Comparison of ENCODE assay signal across 8 mouse cellular contexts in genomic region chr7:126501684-126502022, GRCm38 (mm10). TPM values are rescaled to one million over a fixed set of nuclear protein-coding genes. Genes with fewer than 3 reads are reported as not detected.
DNase-seq lines count a peak whose midpoint lies in the region; ATAC-seq and TF ChIP-seq lines count a peak whose summit lies in the region.

No protein-coding gene starts in this region.

- H3K9ac ChIP-seq in forebrain, embryonic 11.5 days (ENCODE audit: low read length) = peak overlapping the region; percentile 100
- H3K9ac ChIP-seq in liver, embryonic 12.5 days = peak overlapping the region; percentile 100

- DNase-seq in heart, embryonic 10.5 days (ENCODE audit: low spot score) = peak; percentile 75
- no peak for DNase-seq in heart, adult 18-20 months
- DNase-seq in forebrain, embryonic 11.5 days (ENCODE audit: low spot score) = no peak
- no peak for DNase-seq in adrenal gland, postnatal 36 days
- DNase-seq in spleen, postnatal 10 days (ENCODE audit: low spot score in 2 of 2) = no peak

- no peak for TF ChIP-seq CTCF in C2C12 (IDR thresholded peaks at IDR 0.05; ENCODE audit: control insufficient read depth, insufficient read depth, insufficient read length)

- no peaks in the 10 kb centered on the region for H3K9me3 ChIP-seq in heart, embryonic 10.5 days
- no peaks in the 10 kb centered on the region for H3K9me3 ChIP-seq in forebrain, embryonic 11.5 days (ENCODE audit: control insufficient read depth, low read length)
- no peaks in the 10 kb centered on the region for H3K9me3 ChIP-seq in liver, embryonic 12.5 days (replicated peaks)

- H3K79me3 ChIP-seq in C2C12 (ENCODE audit: low read depth) = peaks cover 35% of the 10 kb centered on the region

- H3K79me2 ChIP-seq in C2C12 (ENCODE audit: control insufficient read depth, insufficient read depth) = peaks cover 58% of the 10 kb centered on the region

- H3K4me1 ChIP-seq in heart, embryonic 10.5 days = peaks cover 11% of the 10 kb centered on the region; the same call in 1 of the 2 replicates
- H3K4me1 ChIP-seq in forebrain, embryonic 11.5 days (replicated peaks; ENCODE audit: control insufficient read depth, insufficient read depth, low read length) = peaks cover 3% of the 10 kb centered on the region; the same call in 1 of the 2 replicates
- H3K4me1 ChIP-seq in liver, embryonic 12.5 days = peaks cover 41% of the 10 kb centered on the region

- H3K4me2 ChIP-seq in forebrain, embryonic 11.5 days (ENCODE audit: low read depth, low read length, severe bottlenecking) = peak overlapping the region; percentile 82
- H3K4me2 ChIP-seq in liver, embryonic 12.5 days = peak overlapping the region; percentile 84

- H3ac ChIP-seq in C2C12 (ENCODE audit: control insufficient read depth, insufficient read length, low read depth) = peak overlapping the region; percentile 77

- H3K4me3 ChIP-seq in heart, embryonic 10.5 days = peak overlapping the region; percentile 100
- H3K4me3 ChIP-seq in C2C12 (ENCODE audit: insufficient read depth, poor library complexity, severe bottlenecking) = peak overlapping the region; percentile 96
- peak overlapping the region; percentile 100 for H3K4me3 ChIP-seq in forebrain, embryonic 11.5 days (ENCODE audit: low read depth, low read length)
- H3K4me3 ChIP-seq in liver, embryonic 12.5 days = peak overlapping the region; percentile 100

- no peaks in the 10 kb centered on the region for H3K27me3 ChIP-seq in heart, embryonic 10.5 days (ENCODE audit: insufficient read depth, poor library complexity, severe bottlenecking)
- H3K27me3 ChIP-seq in C2C12 (ENCODE audit: control insufficient read depth, insufficient read depth, insufficient read length) = no peaks in the 10 kb centered on the region
- no peaks in the 10 kb centered on the region for H3K27me3 ChIP-seq in forebrain, embryonic 11.5 days (ENCODE audit: control insufficient read depth, insufficient read depth, low read length)
- H3K27me3 ChIP-seq in liver, embryonic 12.5 days (replicated peaks) = no peaks in the 10 kb centered on the region

- H3K27ac ChIP-seq in heart, embryonic 10.5 days = peak overlapping the region; percentile 100
- peak overlapping the region; percentile 94 for H3K27ac ChIP-seq in forebrain, embryonic 11.5 days (ENCODE audit: low read depth, low read length)
- H3K27ac ChIP-seq in liver, embryonic 12.5 days = peak overlapping the region; percentile 100

- peaks cover 46% of the 10 kb centered on the region for H3K36me3 ChIP-seq in heart, embryonic 10.5 days
- peaks cover 46% of the 10 kb centered on the region for H3K36me3 ChIP-seq in C2C12 (ENCODE audit: control insufficient read depth, insufficient read depth)
- H3K36me3 ChIP-seq in forebrain, embryonic 11.5 days (ENCODE audit: control insufficient read depth, insufficient read depth, low read length) = peaks cover 31% of the 10 kb centered on the region
- peaks cover 47% of the 10 kb centered on the region for H3K36me3 ChIP-seq in liver, embryonic 12.5 days

- ATAC-seq in forebrain, embryonic 11.5 days (replicated peaks; ENCODE audit: low FRiP score) = peak; percentile 0; the same call in 1 of the 2 replicates
- no peak for ATAC-seq in liver, embryonic 12.5 days
- ATAC-seq in frontal cortex, adult (ENCODE audit: low TSS enrichment) = no peak

- WGBS in heart, embryonic 10.5 days = 5% methylated on average over 9 of the region's 9 CpGs
- WGBS in forebrain, embryonic 11.5 days = 5% methylated on average over 9 of the region's 9 CpGs
- WGBS in liver, embryonic 12.5 days (ENCODE audit: insufficient replicate concordance) = 3% methylated on average over 9 of the region's 9 CpGs

TF ChIP-seq in C2C12, 6 proteins besides CTCF, POLR2A, EP300 and RAD21:
- TF ChIP-seq MYOD1 (IDR thresholded peaks at IDR 0.05; ENCODE audit: control insufficient read depth, insufficient read length, low read depth) (no peak), USF1 (IDR thresholded peaks at IDR 0.05; ENCODE audit: low read depth) (no peak), MYOG (IDR thresholded peaks at IDR 0.05; ENCODE audit: control insufficient read depth, extremely low read depth, insufficient read length) (no peak), FOSL1 (IDR thresholded peaks at IDR 0.05; ENCODE audit: insufficient read depth, low read length, poor library complexity, severe bottlenecking) (no peak), CEBPB (IDR thresholded peaks at IDR 0.05; ENCODE audit: low read depth) (no peak), MAX (IDR thresholded peaks at IDR 0.05) (no peak)
TF ChIP-seq in C2C12: peak in this region for 0.

RNA-seq across cellular contexts. Expression of gene Atxn2l, which starts 1.6 kb away (rescaled TPM):
- 43.6 and 52.3 TPM in 2 replicates for polyA plus RNA-seq in heart, embryonic 10.5 days (2016; fragmentation: Nextera tagmentation; extraction: Ambion mirVana)
- total RNA-seq in heart, adult 18-20 months (2021) = 10 to 100 TPM; 33.0 to 37.1 TPM
- 73.0 TPM for polyA plus RNA-seq in C2C12 (2012; fragmentation: generic; extraction: Trizol)
- polyA plus RNA-seq in forebrain, embryonic 11.5 days (2014; fragmentation: Nextera tagmentation; extraction: Ambion mirVana) = 81.4 and 81.8 TPM in 2 replicates
- 48.7 and 49.4 TPM in 2 replicates for polyA plus RNA-seq in liver, embryonic 12.5 days (2016; fragmentation: Nextera tagmentation; extraction: Ambion mirVana)
- total RNA-seq in adrenal gland, postnatal 36 days (2021) = 100 to 1,000 TPM in 1 of 2 experiments, 10 to 100 TPM in 1; 82.9 to 112 TPM

RNA-seq across cellular contexts. Expression of gene Tufm, which starts 14.5 kb away (rescaled TPM):
- polyA plus RNA-seq in heart, embryonic 10.5 days (2016; fragmentation: Nextera tagmentation; extraction: Ambion mirVana) = 199 and 204 TPM in 2 replicates
- total RNA-seq in heart, adult 18-20 months (2021) = 100 to 1,000 TPM; 286 to 355 TPM
- polyA plus RNA-seq in C2C12 (2012; fragmentation: generic; extraction: Trizol) = 200 TPM
- 138 and 160 TPM in 2 replicates for polyA plus RNA-seq in forebrain, embryonic 11.5 days (2014; fragmentation: Nextera tagmentation; extraction: Ambion mirVana)
- 120 and 129 TPM in 2 replicates for polyA plus RNA-seq in liver, embryonic 12.5 days (2016; fragmentation: Nextera tagmentation; extraction: Ambion mirVana)
- 100 to 1,000 TPM; 219 to 221 TPM for total RNA-seq in adrenal gland, postnatal 36 days (2021)

RNA-seq across cellular contexts. Expression of gene Sh2b1, which starts 26.4 kb away (rescaled TPM):
- polyA plus RNA-seq in heart, embryonic 10.5 days (2016; fragmentation: Nextera tagmentation; extraction: Ambion mirVana) = 46.3 and 47.1 TPM in 2 replicates
- 10 to 100 TPM; 40.9 to 45.1 TPM for total RNA-seq in heart, adult 18-20 months (2021)
- polyA plus RNA-seq in C2C12 (2012; fragmentation: generic; extraction: Trizol) = 36.9 TPM
- 53.5 and 55.6 TPM in 2 replicates for polyA plus RNA-seq in forebrain, embryonic 11.5 days (2014; fragmentation: Nextera tagmentation; extraction: Ambion mirVana)
- 17.0 and 17.5 TPM in 2 replicates for polyA plus RNA-seq in liver, embryonic 12.5 days (2016; fragmentation: Nextera tagmentation; extraction: Ambion mirVana)
- total RNA-seq in adrenal gland, postnatal 36 days (2021) = 10 to 100 TPM; 55.3 to 59.5 TPM

RNA-seq across cellular contexts. Expression of gene Atp2a1, which starts 38.7 kb away (rescaled TPM):
- 6.8 and 9.5 TPM in 2 replicates for polyA plus RNA-seq in heart, embryonic 10.5 days (2016; fragmentation: Nextera tagmentation; extraction: Ambion mirVana)
- under 1 TPM; 0.87 TPM for total RNA-seq in heart, adult 18-20 months (2021)
- polyA plus RNA-seq in C2C12 (2012; fragmentation: generic; extraction: Trizol) = 2.2 TPM
- not detected in 2 replicates for polyA plus RNA-seq in forebrain, embryonic 11.5 days (2014; fragmentation: Nextera tagmentation; extraction: Ambion mirVana)
- polyA plus RNA-seq in liver, embryonic 12.5 days (2016; fragmentation: Nextera tagmentation; extraction: Ambion mirVana) = 0.17 and 1.5 TPM in 2 replicates
- under 1 TPM in 1 of 2 experiments, not detected in 1; 0.33 TPM for total RNA-seq in adrenal gland, postnatal 36 days (2021)
